ENCODE assay signal across 11 mouse cellular contexts in genomic region chr14:12346865-12347600, GRCm38 (mm10). TPM values are rescaled to one million over a fixed set of nuclear protein-coding genes. Genes with fewer than 3 reads are reported as not detected.
DNase-seq lines count a peak whose midpoint lies in the region; ATAC-seq lines count a peak whose summit lies in the region.
"Had no signal": no experiment of that assay in that cellular context is flagged by ENCODE, and none has a peak within 500 bp of the region (broad histone marks: within the 10 kb centered on the region; RNA-seq: fewer than 3 reads in every experiment).

No protein-coding gene starts in this region.

- H3K9ac ChIP-seq in lung, embryonic 16.5 days (ENCODE audit: low read length) = no peak overlapping the region
- H3K9ac ChIP-seq in limb, embryonic 13.5 days = no peak overlapping the region
- no peak overlapping the region for H3K9ac ChIP-seq in stomach, embryonic 16.5 days (ENCODE audit: low read length)
- H3K9ac ChIP-seq: neural tube, embryonic 12.5 days had no signal

- H3K27ac ChIP-seq in lung, embryonic 16.5 days (ENCODE audit: low read length) = no peak overlapping the region
- H3K27ac ChIP-seq in limb, embryonic 13.5 days = no peak overlapping the region
- no peak overlapping the region for H3K27ac ChIP-seq in stomach, embryonic 16.5 days (ENCODE audit: low read length)
- H3K27ac ChIP-seq: neural tube, embryonic 12.5 days had no signal

- peak; percentile 10 to 32 for DNase-seq in cerebellum, postnatal 10 days
- no peak for DNase-seq in cerebellum, postnatal 4 days (ENCODE audit: low spot score in 2 of 2)
- DNase-seq in lung, postnatal 25 days (ENCODE audit: low spot score) = no peak
- DNase-seq in MN1 (ENCODE audit: low spot score) = no peak
- DNase-seq in lung, postnatal 10 days = no peak

- peak overlapping the region; percentile 46 for H3K4me2 ChIP-seq in lung, embryonic 16.5 days (ENCODE audit: low read depth, low read length)
- peak overlapping the region; percentile 53 for H3K4me2 ChIP-seq in limb, embryonic 13.5 days (replicated peaks)
- H3K4me2 ChIP-seq in stomach, embryonic 16.5 days (ENCODE audit: low read depth, low read length) = peak overlapping the region; percentile 42

- H3K36me3 ChIP-seq in lung, embryonic 16.5 days (ENCODE audit: control insufficient read depth, insufficient read depth, low read length) = no peaks in the 10 kb centered on the region
- no peaks in the 10 kb centered on the region for H3K36me3 ChIP-seq in limb, embryonic 13.5 days
- no peaks in the 10 kb centered on the region for H3K36me3 ChIP-seq in stomach, embryonic 16.5 days (ENCODE audit: control insufficient read depth, insufficient read depth, low read length)
- H3K36me3 ChIP-seq: neural tube, embryonic 12.5 days had no signal

- H3K4me3 ChIP-seq in lung, embryonic 16.5 days (ENCODE audit: low read length) = peak overlapping the region; percentile 37
- H3K4me3 ChIP-seq in limb, embryonic 13.5 days = peak overlapping the region; percentile 29
- H3K4me3 ChIP-seq in stomach, embryonic 16.5 days (replicated peaks; ENCODE audit: low read length) = peak overlapping the region; percentile 31
- H3K4me3 ChIP-seq: neural tube, embryonic 12.5 days had no signal

- peaks cover 95% of the 10 kb centered on the region for H3K27me3 ChIP-seq in lung, embryonic 16.5 days (ENCODE audit: control insufficient read depth, insufficient read depth, low read depth, low read length)
- peaks cover 100% of the 10 kb centered on the region for H3K27me3 ChIP-seq in limb, embryonic 13.5 days
- peaks cover 94% of the 10 kb centered on the region for H3K27me3 ChIP-seq in stomach, embryonic 16.5 days (ENCODE audit: control insufficient read depth, insufficient read depth, low read length)

- WGBS in lung, embryonic 16.5 days = 2% methylated on average over 26 of the region's 26 CpGs
- under 1% methylated on average over 26 of the region's 26 CpGs for WGBS in limb, embryonic 13.5 days
- 3% methylated on average over 26 of the region's 26 CpGs for WGBS in stomach, embryonic 16.5 days

- ATAC-seq in lung, embryonic 16.5 days (ENCODE audit: low read depth) = no peak
- no peak for ATAC-seq in limb, embryonic 13.5 days (ENCODE audit: low FRiP score, low read depth)
- ATAC-seq in stomach, embryonic 16.5 days (ENCODE audit: insufficient read depth, low FRiP score) = no peak
- ATAC-seq: activated CD4-positive, CD25-positive, alpha-beta regulatory T cell, adult 4 months had no signal

- H3K9me3 ChIP-seq in lung, embryonic 16.5 days (ENCODE audit: control insufficient read depth, low read length) = no peaks in the 10 kb centered on the region
- no peaks in the 10 kb centered on the region for H3K9me3 ChIP-seq in limb, embryonic 13.5 days
- no peaks in the 10 kb centered on the region; the same call in 1 of the 2 replicates for H3K9me3 ChIP-seq in stomach, embryonic 16.5 days (replicated peaks; ENCODE audit: control insufficient read depth, low read length)
- H3K9me3 ChIP-seq: neural tube, embryonic 12.5 days had no signal

- H3K4me1 ChIP-seq in lung, embryonic 16.5 days (replicated peaks; ENCODE audit: control insufficient read depth, insufficient read depth, low read length) = no peaks in the 10 kb centered on the region
- H3K4me1 ChIP-seq in limb, embryonic 13.5 days = peaks cover 23% of the 10 kb centered on the region
- peaks cover 8% of the 10 kb centered on the region for H3K4me1 ChIP-seq in stomach, embryonic 16.5 days (ENCODE audit: control insufficient read depth, insufficient read depth, low read length)

RNA-seq across cellular contexts. Expression of gene Fezf2, which starts 1.0 kb away (rescaled TPM):
- polyA plus RNA-seq in lung, embryonic 16.5 days (2015; fragmentation: Nextera tagmentation; extraction: Ambion mirVana) = 0.09 TPM in 1 of 2 replicates, not detected in the other
- polyA plus RNA-seq in limb, embryonic 13.5 days (2015; fragmentation: Nextera tagmentation; extraction: Ambion mirVana) = 0.14 and 0.31 TPM in 2 replicates
- polyA plus RNA-seq in stomach, embryonic 16.5 days (2015; fragmentation: Nextera tagmentation; extraction: Ambion mirVana) = not detected in 2 replicates
- polyA plus RNA-seq: large intestine, adult 2 months; neural tube, embryonic 12.5 days had no signal

Comparison
In these comparisons a context has a peak if more than half of its experiments do, and no peak if none do; other contexts are left out.
1. DNase-seq: peak in cerebellum, postnatal 10 days (2 of 2); none in cerebellum, postnatal 4 days (0 of 2), lung, postnatal 25 days (single experiment), MN1 (single experiment) and lung, postnatal 10 days (single experiment).
2. Peak in every context shown above with its lines, with median percentiles within 50 percentile points of each other: H3K4me2 ChIP-seq and H3K4me3 ChIP-seq.